Mouse (Mus musculus) testis, adult 2 months (tissue): ENCODE measurements around the gene Zcchc24. TPM values are rescaled to one million over a fixed set of nuclear protein-coding genes. Genes with fewer than 3 reads are reported as not detected.

Experiments used
- H3K27ac ChIP-seq: fragments of 200-500 bp; 2 replicates; pipeline ENCODE4 v1.5.1; 2012; ENCODE audit warnings: low read depth, low read length; ENCODE audit not compliant: control insufficient read depth, insufficient read depth
- H3K27me3 ChIP-seq: fragments of 200-500 bp; 2 replicates; pipeline ENCODE4 v1.6.1; 2012; ENCODE audit warnings: mild to moderate bottlenecking, low read length, moderate library complexity; ENCODE audit not compliant: control insufficient read depth, insufficient read depth
- H3K36me3 ChIP-seq: fragments of 200-500 bp; 2 replicates; pipeline ENCODE4 v1.6.1; 2012; ENCODE audit warnings: mild to moderate bottlenecking, low read length; ENCODE audit not compliant: control insufficient read depth, insufficient read depth
- H3K4me1 ChIP-seq: fragments of 200-500 bp; 2 replicates; pipeline ENCODE4 v1.6.1; 2012; ENCODE audit warnings: low read length; ENCODE audit not compliant: control insufficient read depth, insufficient read depth
- H3K4me3 ChIP-seq: fragments of 200-500 bp; 2 replicates; pipeline ENCODE4 v1.5.1; 2012; ENCODE audit warnings: low read depth, mild to moderate bottlenecking, low read length, moderate library complexity, mixed read lengths; ENCODE audit not compliant: control insufficient read depth
- CTCF ChIP-seq: fragments of 200-500 bp; IDR thresholded peaks from 2 replicates; pipeline ENCODE4 v1.5.1; 2012; ENCODE audit warnings: low read depth, mild to moderate bottlenecking, inconsistent platforms, low read length, moderate library complexity; ENCODE audit not compliant: control insufficient read depth, insufficient read depth, insufficient replicate concordance
- POLR2A ChIP-seq: fragments of 200-500 bp; IDR thresholded peaks from 2 replicates; pipeline ENCODE4 v1.6.1; 2012; ENCODE audit warnings: low read depth, mild to moderate bottlenecking, inconsistent platforms, low read length, moderate library complexity; ENCODE audit not compliant: control insufficient read depth
- polyA plus RNA-seq: library from polyadenylated mRNA; depleted of rRNA; stranded (reverse); fragments of >200 nt; gene quantifications from 2 replicates; pipeline ENCODE4 v1.2.3, GENCODE M21; 2012

Zcchc24 gene
- polyA plus RNA-seq, 1 experiment: 2.7 TPM

GRCm38 (mm10) chr14:25754531-25755484 lies 14.0 kb downstream of the Zcchc24 start:
- Histone ChIP-seq H3K4me3 (no peak overlapping the region), H3K36me3 (no peaks in the 10 kb centered on the region), H3K4me1 (no peaks in the 10 kb centered on the region), H3K27me3 (no peaks in the 10 kb centered on the region), H3K27ac (no peak overlapping the region; the same call in 1 of the 2 replicates)
- TF ChIP-seq CTCF (no peak), POLR2A (no peak)

DNA sequence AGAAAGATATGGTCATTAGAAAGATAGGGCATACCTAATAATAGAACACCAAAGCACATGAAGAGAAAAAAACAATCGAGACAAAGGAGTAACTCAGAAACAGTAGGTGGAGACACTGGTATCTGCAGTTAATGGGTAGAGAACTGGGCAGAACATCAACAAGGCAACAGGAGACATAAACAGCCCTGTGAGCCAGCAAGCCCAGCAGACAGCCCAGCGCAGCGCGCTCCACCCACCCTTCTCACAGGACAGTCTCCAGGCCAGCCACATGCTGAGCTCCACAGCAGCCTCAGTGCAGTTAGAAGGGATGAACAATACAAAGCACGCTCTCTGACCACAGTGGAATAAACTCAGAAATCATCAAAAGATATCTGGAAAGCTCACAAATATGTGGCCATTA lies 15.8 kb downstream of the Zcchc24 start:
- Histone ChIP-seq H3K4me1 (no peaks in the 10 kb centered on the region), H3K27ac (no peak overlapping the region), H3K36me3 (no peaks in the 10 kb centered on the region)

DNA sequence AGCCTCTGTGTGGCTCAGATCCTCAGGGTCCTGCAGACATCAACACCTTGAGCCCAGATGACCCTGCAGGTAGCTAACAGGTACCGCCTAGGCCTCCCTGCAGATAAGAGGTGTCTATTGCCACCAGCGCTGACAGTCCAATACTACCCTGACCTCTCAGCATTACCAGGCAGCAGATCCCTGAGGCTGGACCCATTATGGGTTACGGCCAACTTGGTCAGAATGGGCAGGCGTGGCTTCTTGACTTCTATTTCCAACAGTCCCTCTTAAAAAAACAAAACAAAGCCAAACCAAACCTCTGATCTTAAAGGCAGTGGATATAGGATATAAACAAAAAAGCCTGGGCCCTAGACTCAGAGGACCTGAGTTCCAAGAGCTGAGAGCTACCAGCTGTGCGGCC lies 17.8 kb downstream of the Zcchc24 start:
- TF ChIP-seq CTCF: no peak
- no peak for TF ChIP-seq POLR2A
- Histone ChIP-seq H3K36me3 (no peaks in the 10 kb centered on the region), H3K4me3 (no peak overlapping the region), H3K27me3 (no peaks in the 10 kb centered on the region), H3K27ac (no peak overlapping the region), H3K4me1 (peaks cover 6% of the 10 kb centered on the region; the same call in 1 of the 2 replicates)

More for the DNA sequence above, 15.8 kb downstream of the Zcchc24 start:
- TF ChIP-seq POLR2A (no peak), CTCF (no peak)
- no peak overlapping the region for H3K4me3 ChIP-seq
- no peaks in the 10 kb centered on the region for H3K27me3 ChIP-seq

- TF ChIP-seq POLR2A (no peak), CTCF (no peak)
- Histone ChIP-seq H3K27me3 (no peaks in the 10 kb centered on the region), H3K4me3 (no peak overlapping the region), H3K4me1 (peaks cover 7% of the 10 kb centered on the region; the same call in 1 of the 2 replicates), H3K27ac (no peak overlapping the region), H3K36me3 (no peaks in the 10 kb centered on the region)
Observed at GRCm38 (mm10) chr14:25750448-25751015, 18.3 kb downstream of the Zcchc24 start.

- no peak overlapping the region for H3K27ac ChIP-seq
- peaks cover 7% of the 10 kb centered on the region; the same call in 1 of the 2 replicates for H3K4me1 ChIP-seq
- TF ChIP-seq POLR2A (no peak), CTCF (no peak)
- no peaks in the 10 kb centered on the region for H3K27me3 ChIP-seq
- H3K4me3 ChIP-seq: no peak overlapping the region
- H3K36me3 ChIP-seq: no peaks in the 10 kb centered on the region
Observed at GRCm38 (mm10) chr14:25749143-25749909, 19.5 kb downstream of the Zcchc24 start.

GRCm38 (mm10) chr14:25747996-25748756 lies 20.7 kb downstream of the Zcchc24 start:
- H3K27ac ChIP-seq: no peak overlapping the region
- H3K36me3 ChIP-seq: no peaks in the 10 kb centered on the region
- no peak overlapping the region for H3K4me3 ChIP-seq
- no peaks in the 10 kb centered on the region for H3K27me3 ChIP-seq
- TF ChIP-seq CTCF: no peak
- TF ChIP-seq POLR2A: no peak
- H3K4me1 ChIP-seq: peaks cover 7% of the 10 kb centered on the region; the same call in 1 of the 2 replicates
